Mouse (Mus musculus): ENCODE results near the gene Ascc2.

- no peak for TF ChIP-seq CTCF (IDR thresholded peaks at IDR 0.05; ENCODE audit: low read depth)
- TF ChIP-seq EP300 (IDR thresholded peaks at IDR 0.05; ENCODE audit: low read depth) = no peak
These were observed 39.1 kb upstream of the Ascc2 start for GRCm38 (mm10) chr11:4598411-4598810.

Data from liver, embryonic 14.5 days (tissue).